Mouse (Mus musculus) kidney, adult 2 months (tissue): ENCODE results near the gene Rnf31. TPM values are rescaled to one million over a fixed set of nuclear protein-coding genes. Genes with fewer than 3 reads are reported as not detected.
A peak's percentile ranks its signal among the peaks of the same experiment; 100 is the strongest.

Source experiments
- DNase-seq: peaks from one replicate; pipeline ENCODE4 v3.0.0; 2021
- H3K27ac ChIP-seq: fragments of 200-500 bp; 2 replicates; pipeline ENCODE4 v1.5.1; 2012; ENCODE audit warnings: low read depth, low read length, control low read depth, inconsistent platforms; ENCODE audit not compliant: insufficient read depth
- H3K27me3 ChIP-seq: fragments of 200-500 bp; replicated peaks from 2 replicates; pipeline ENCODE4 v1.6.1; 2012; ENCODE audit warnings: mild to moderate bottlenecking, moderate library complexity, low read length, inconsistent platforms; ENCODE audit not compliant: control insufficient read depth, insufficient read depth
- H3K36me3 ChIP-seq: fragments of 200-500 bp; 2 replicates; pipeline ENCODE4 v1.6.1; 2012; ENCODE audit warnings: mild to moderate bottlenecking, moderate library complexity, low read length, inconsistent platforms; ENCODE audit not compliant: control insufficient read depth, insufficient read depth
- H3K4me1 ChIP-seq: fragments of 200-500 bp; 2 replicates; pipeline ENCODE4 v1.6.1; 2011; ENCODE audit warnings: low read length; ENCODE audit not compliant: control insufficient read depth, insufficient read depth
- H3K4me3 ChIP-seq: fragments of 200-500 bp; 2 replicates; pipeline ENCODE4 v1.5.1; 2011; ENCODE audit warnings: mild to moderate bottlenecking, low read depth, low read length, control low read depth; ENCODE audit not compliant: insufficient read depth
- CTCF ChIP-seq: fragments of 200-500 bp; conservative IDR thresholded peaks from 2 replicates; pipeline ENCODE4 v1.5.1; 2011; ENCODE audit warnings: low read depth, mild to moderate bottlenecking, control low read depth, low read length, moderate library complexity, mixed read lengths; ENCODE audit not compliant: insufficient read depth, insufficient read length
- POLR2A ChIP-seq: fragments of 200-500 bp; IDR thresholded peaks from one replicate; pipeline ENCODE4 v1.6.1; 2011; ENCODE audit warnings: low read depth, low read length, control low read depth
- WGBS: fragments of 180-500 bp; shearing (Covaris S2); methylation state at CpG from one replicate; pipeline ENCODE4 v1.1.7; 2018; 5-methylcytosine and 5-hydroxymethylcytosine counted together
- polyA plus RNA-seq: library from polyadenylated mRNA; depleted of rRNA; stranded (reverse); fragments of >200 nt; gene quantifications from 2 replicates; pipeline ENCODE4 v1.2.3, GENCODE M21; 2012

Gene Rnf31
- polyA plus RNA-seq, 1 experiment = 27.6 TPM

GRCm38 (mm10) chr14:55563249-55563648 is 28.3 kb upstream of the Rnf31 start:
- TF ChIP-seq POLR2A (no peak), CTCF (no peak)
- no peak overlapping the region for H3K4me3 ChIP-seq
- H3K36me3 ChIP-seq = peaks cover 2% of the 10 kb centered on the region; the same call in 1 of the 2 replicates
- no peak overlapping the region for H3K27ac ChIP-seq
- 95% methylated on average over 11 of the region's 11 CpGs for WGBS
- peaks cover 19% of the 10 kb centered on the region for H3K4me1 ChIP-seq
- no peaks in the 10 kb centered on the region for H3K27me3 ChIP-seq
- no peak for DNase-seq

GRCm38 (mm10) chr14:55565748-55566147 is 25.8 kb upstream of the Rnf31 start:
- TF ChIP-seq CTCF (peak; percentile 43; the same call in 1 of the 2 replicates), POLR2A (no peak)
- H3K27ac ChIP-seq = no peak overlapping the region
- H3K36me3 ChIP-seq = peaks cover 5% of the 10 kb centered on the region; the same call in 1 of the 2 replicates
- DNase-seq = no peak
- peaks cover 19% of the 10 kb centered on the region for H3K4me1 ChIP-seq
- no peak overlapping the region for H3K4me3 ChIP-seq
- 83% methylated on average over 3 of the region's 3 CpGs for WGBS
- no peaks in the 10 kb centered on the region for H3K27me3 ChIP-seq

GRCm38 (mm10) chr14:55567496-55567895 is 24.0 kb upstream of the Rnf31 start:
- peaks cover 5% of the 10 kb centered on the region; the same call in 1 of the 2 replicates for H3K36me3 ChIP-seq
- WGBS = 40% methylated on average over 3 of the region's 3 CpGs
- peak overlapping the region; percentile 85 for H3K27ac ChIP-seq
- no peak for TF ChIP-seq POLR2A
- TF ChIP-seq CTCF = no peak
- H3K4me3 ChIP-seq = no peak overlapping the region
- no peaks in the 10 kb centered on the region for H3K27me3 ChIP-seq
- DNase-seq = peak; percentile 68
- peaks cover 11% of the 10 kb centered on the region; the same call in 1 of the 2 replicates for H3K4me1 ChIP-seq

GRCm38 (mm10) chr14:55570588-55570987 is 20.9 kb upstream of the Rnf31 start:
- H3K27ac ChIP-seq = no peak overlapping the region
- peaks cover 15% of the 10 kb centered on the region; the same call in 1 of the 2 replicates for H3K4me1 ChIP-seq

GRCm38 (mm10) chr14:55571760-55572159 is 19.7 kb upstream of the Rnf31 start:
- peaks cover 3% of the 10 kb centered on the region; the same call in 1 of the 2 replicates for H3K36me3 ChIP-seq
- no peak overlapping the region for H3K4me3 ChIP-seq
- TF ChIP-seq CTCF (no peak), POLR2A (no peak)
- no peak for DNase-seq
- no peaks in the 10 kb centered on the region for H3K27me3 ChIP-seq
- H3K4me1 ChIP-seq = peaks cover 18% of the 10 kb centered on the region; the same call in 1 of the 2 replicates
- H3K27ac ChIP-seq = no peak overlapping the region

More at GRCm38 (mm10) chr14:55570588-55570987, 20.9 kb upstream of the Rnf31 start:
- Histone ChIP-seq H3K36me3 (peaks cover 3% of the 10 kb centered on the region; the same call in 1 of the 2 replicates), H3K27me3 (no peaks in the 10 kb centered on the region), H3K4me3 (no peak overlapping the region)
- WGBS = 96% methylated on average over 2 of the region's 2 CpGs
- TF ChIP-seq POLR2A (no peak), CTCF (no peak)
- no peak for DNase-seq

GRCm38 (mm10) chr14:55575302-55575701 is 16.2 kb upstream of the Rnf31 start, which contains the start of gene Fitm1:
Gene Fitm1, plus strand, starts transcription at chr14:55575617.
- WGBS = 44% methylated on average over 8 of the region's 8 CpGs
- H3K4me3 ChIP-seq = peak within 1 kb of the TSS; percentile 13; the same call in 1 of the 2 replicates
- H3K27me3 ChIP-seq = no peaks in the 10 kb centered on the region
- peaks cover 7% of the 10 kb centered on the region; the same call in 1 of the 2 replicates for H3K4me1 ChIP-seq
- no peak for TF ChIP-seq CTCF
- TF ChIP-seq POLR2A = no peak
- no peak for DNase-seq
- no peaks in the 10 kb centered on the region for H3K36me3 ChIP-seq
- H3K27ac ChIP-seq = peak within 1 kb of the TSS; percentile 61

GRCm38 (mm10) chr14:55575711-55576110 is 15.8 kb upstream of the Rnf31 start:
- no peaks in the 10 kb centered on the region for H3K27me3 ChIP-seq
- H3K4me3 ChIP-seq = peak overlapping the region; percentile 13; the same call in 1 of the 2 replicates
- no peaks in the 10 kb centered on the region for H3K36me3 ChIP-seq
- DNase-seq = peak; percentile 64
- peak overlapping the region; percentile 61 for H3K27ac ChIP-seq
- 32% methylated on average over 13 of the region's 13 CpGs for WGBS
- TF ChIP-seq POLR2A (no peak), CTCF (no peak)
- peaks cover 7% of the 10 kb centered on the region; the same call in 1 of the 2 replicates for H3K4me1 ChIP-seq
